Mouse (Mus musculus) hindbrain, embryonic 14.5 days (tissue): ENCODE measurements around the gene Taar8b. TPM values are rescaled to one million over a fixed set of nuclear protein-coding genes. Genes with fewer than 3 reads are reported as not detected.
"Not testable (repeated sequence)": the region's sequence is repeated elsewhere in the genome, so short reads cannot be mapped to it uniquely, and the experiment has no call there.

Source experiments
- ATAC-seq: fragments of 200-750 bp; cut with Nextera tagmentation; 2 replicates; pipeline ENCODE4 v1.8.0; 2017; ENCODE audit warnings: moderate number of reproducible peaks, mild to moderate bottlenecking, moderate TSS enrichment, moderate library complexity; ENCODE audit not compliant: low FRiP score
- DNase-seq: peaks from one replicate; pipeline ENCODE4 v3.0.0-alpha.2; 2015; ENCODE audit warnings: low spot score
- H3K27ac ChIP-seq: fragments of 300-500 bp; sonication (generic); 2 replicates; pipeline ENCODE4 v1.5.1; 2014; ENCODE audit warnings: mild to moderate bottlenecking, moderate library complexity
- H3K27me3 ChIP-seq: fragments of 300-500 bp; sonication (generic); 2 replicates; pipeline ENCODE4 v1.6.1; 2014; ENCODE audit warnings: mild to moderate bottlenecking, low read length, mixed read lengths; ENCODE audit not compliant: control insufficient read depth, insufficient read depth
- H3K36me3 ChIP-seq: fragments of 300-500 bp; sonication (generic); replicated peaks from 2 replicates; pipeline ENCODE4 v1.6.1; 2014; ENCODE audit not compliant: control insufficient read depth, insufficient read depth
- H3K4me1 ChIP-seq: fragments of 300-500 bp; sonication (generic); replicated peaks from 2 replicates; pipeline ENCODE4 v1.6.1; 2014; ENCODE audit warnings: antibody characterized with exemption, low read length, mixed read lengths; ENCODE audit not compliant: control insufficient read depth, insufficient read depth
- H3K4me2 ChIP-seq: fragments of 300-500 bp; sonication (generic); replicated peaks from 2 replicates; pipeline ENCODE4 v1.6.1; 2014; ENCODE audit warnings: mild to moderate bottlenecking, moderate library complexity
- H3K4me3 ChIP-seq: fragments of 300-500 bp; sonication (generic); replicated peaks from 2 replicates; pipeline ENCODE4 v1.5.1; 2014; ENCODE audit warnings: mild to moderate bottlenecking, low read length
- H3K9ac ChIP-seq: fragments of 300-500 bp; sonication (generic); 2 replicates; pipeline ENCODE4 v1.6.1; 2014
- H3K9me3 ChIP-seq: fragments of 300-500 bp; sonication (generic); 2 replicates; pipeline ENCODE4 v1.6.1; 2016; ENCODE audit warnings: low read length; ENCODE audit not compliant: control insufficient read depth
- WGBS: fragments of 180-500 bp; shearing (Covaris S2); extraction: QIAGEN DNeasy Blood & Tissue Kit; methylation state at CpG from one replicate; pipeline ENCODE4 v1.1.7; 2014; 5-methylcytosine and 5-hydroxymethylcytosine counted together
- polyA plus RNA-seq: library from polyadenylated mRNA; unstranded; fragments of >200 nt; fragmentation: Nextera tagmentation; extraction: Ambion mirVana; gene quantifications from 2 replicates; pipeline ENCODE4 v1.2.1, GENCODE M21; 2014

Gene Taar8b
- polyA plus RNA-seq, 1 experiment from 2014 or later, result not detected

- H3K9me3 ChIP-seq, result no peaks in the 10 kb centered on the region
- no peaks in the 10 kb centered on the region for H3K4me1 ChIP-seq
- ATAC-seq (no peak), DNase-seq (no peak)
- no peak overlapping the region for H3K9ac ChIP-seq
- H3K4me3 ChIP-seq, result no peak overlapping the region
- H3K4me2 ChIP-seq, result no peak overlapping the region
- no peaks in the 10 kb centered on the region for H3K27me3 ChIP-seq
- H3K36me3 ChIP-seq, result no peaks in the 10 kb centered on the region
- 67% methylated on average over 5 of the region's 5 CpGs for WGBS
- no peak overlapping the region for H3K27ac ChIP-seq
Observed at GRCm38 (mm10) chr10:24107747-24108146, 15.7 kb upstream of the Taar8b start.

DNA sequence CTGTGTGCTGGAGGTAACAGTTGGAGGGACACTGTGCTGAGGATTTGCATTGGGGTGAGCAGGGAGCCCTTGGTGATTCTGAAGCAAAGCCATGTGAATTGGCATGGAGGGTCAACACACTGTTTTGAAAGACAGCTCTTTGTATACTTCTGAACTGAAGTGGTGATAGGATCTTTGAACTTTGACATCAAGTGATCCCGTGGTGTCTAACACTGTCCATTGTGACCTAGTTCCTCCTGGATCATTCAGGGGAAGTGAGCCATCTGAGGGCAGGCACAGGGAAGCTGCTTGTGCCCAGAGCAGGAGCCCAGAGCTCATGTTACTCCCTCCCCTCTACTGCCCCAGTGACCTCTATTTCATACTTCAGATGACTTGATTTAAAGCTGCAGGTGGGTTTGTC, 11.2 kb upstream of the Taar8b start:
- not testable (repeated sequence) for ATAC-seq, H3K36me3 ChIP-seq, H3K9ac ChIP-seq, H3K9me3 ChIP-seq, H3K4me2 ChIP-seq, H3K27me3 ChIP-seq, H3K4me1 ChIP-seq, H3K27ac ChIP-seq, H3K4me3 ChIP-seq, DNase-seq
- 48% methylated on average over 1 of the region's 1 CpGs for WGBS

DNA sequence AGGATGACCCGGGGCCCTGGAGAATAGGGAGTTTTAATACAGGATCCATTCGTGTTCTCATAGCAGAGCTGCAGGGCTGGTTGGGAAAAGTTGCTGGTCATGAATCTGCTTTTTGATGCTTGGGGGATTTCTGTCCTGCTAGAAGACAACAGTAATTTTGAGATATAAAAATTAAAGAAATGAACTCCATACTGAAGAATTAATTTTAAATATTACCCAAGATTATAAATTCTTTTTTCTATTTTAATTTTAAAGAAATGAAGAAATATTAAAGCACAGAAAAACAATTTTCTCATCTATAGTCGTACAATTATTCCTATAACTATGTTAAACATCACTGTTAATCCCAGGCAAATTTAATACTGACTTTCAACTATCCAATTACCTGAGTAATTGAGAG, 9.7 kb upstream of the Taar8b start, which contains the start of gene Taar8c:
Gene Taar8c (minus strand): TSS at position 101 of the 400 bp plus-strand sequence.
- H3K9me3 ChIP-seq, H3K4me3 ChIP-seq, H3K9ac ChIP-seq, DNase-seq, H3K27me3 ChIP-seq, H3K27ac ChIP-seq, H3K36me3 ChIP-seq, ATAC-seq, H3K4me1 ChIP-seq, H3K4me2 ChIP-seq: not testable (repeated sequence)
- 91% methylated on average over 1 of the region's 3 CpGs for WGBS

- not testable (repeated sequence) for H3K9ac ChIP-seq, H3K9me3 ChIP-seq, H3K36me3 ChIP-seq, H3K27ac ChIP-seq, H3K27me3 ChIP-seq, H3K4me2 ChIP-seq, H3K4me3 ChIP-seq, ATAC-seq, H3K4me1 ChIP-seq, DNase-seq
- WGBS, result 65% methylated on average over 2 of the region's 2 CpGs
Observed at GRCm38 (mm10) chr10:24097010-24097409, 4.9 kb upstream of the Taar8b start.

GRCm38 (mm10) chr10:24087168-24087567, 4.9 kb downstream of the Taar8b start:
- Histone ChIP-seq H3K9ac (no peak overlapping the region), H3K27me3 (no peaks in the 10 kb centered on the region), H3K4me1 (no peaks in the 10 kb centered on the region), H3K36me3 (no peaks in the 10 kb centered on the region), H3K4me2 (no peak overlapping the region), H3K9me3 (no peaks in the 10 kb centered on the region), H3K4me3 (no peak overlapping the region), H3K27ac (no peak overlapping the region)
- DNase-seq (no peak), ATAC-seq (no peak)
- WGBS, result 89% methylated on average over 2 of the region's 2 CpGs

- H3K9ac ChIP-seq, result no peak overlapping the region
- H3K4me1 ChIP-seq, result no peaks in the 10 kb centered on the region
- no peaks in the 10 kb centered on the region for H3K27me3 ChIP-seq
- no peak for DNase-seq
- no peaks in the 10 kb centered on the region for H3K9me3 ChIP-seq
- 87% methylated on average over 5 of the region's 5 CpGs for WGBS
- no peak overlapping the region for H3K27ac ChIP-seq
- no peak overlapping the region for H3K4me2 ChIP-seq
- no peak overlapping the region for H3K4me3 ChIP-seq
- H3K36me3 ChIP-seq, result no peaks in the 10 kb centered on the region
- ATAC-seq, result no peak
Observed at GRCm38 (mm10) chr10:24086555-24086954, 5.5 kb downstream of the Taar8b start.

- H3K4me3 ChIP-seq, result no peak overlapping the region
- H3K27ac ChIP-seq, result no peak overlapping the region
- WGBS, result 55% methylated on average over 5 of the region's 5 CpGs
- H3K36me3 ChIP-seq, result no peaks in the 10 kb centered on the region
- ATAC-seq (no peak), DNase-seq (no peak)
- no peaks in the 10 kb centered on the region for H3K4me1 ChIP-seq
- no peak overlapping the region for H3K9ac ChIP-seq
- no peak overlapping the region for H3K4me2 ChIP-seq
- H3K27me3 ChIP-seq, result no peaks in the 10 kb centered on the region
- no peaks in the 10 kb centered on the region for H3K9me3 ChIP-seq
Observed at GRCm38 (mm10) chr10:24085936-24086335, 6.2 kb downstream of the Taar8b start.

DNA sequence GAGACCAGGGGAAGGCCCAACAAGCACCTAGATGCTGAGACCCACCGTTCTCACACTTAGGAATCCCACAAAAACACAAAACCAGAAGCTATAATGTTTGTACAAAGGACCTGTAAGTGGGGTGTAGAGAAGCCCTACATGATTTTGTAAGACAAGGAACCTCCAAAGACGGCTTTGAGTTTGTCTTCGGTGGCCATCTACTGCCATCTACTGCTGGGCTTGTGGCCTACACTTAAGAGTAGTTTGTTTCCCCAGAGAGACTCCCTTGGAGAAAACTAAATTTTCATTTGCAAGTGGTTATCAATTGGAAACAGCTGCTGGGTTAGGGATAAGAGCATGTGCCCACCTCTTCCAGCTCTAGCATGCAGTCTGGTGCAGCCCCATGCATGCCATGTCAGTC, 11.9 kb downstream of the Taar8b start:
- Histone ChIP-seq H3K4me1 (no peaks in the 10 kb centered on the region), H3K9me3 (no peaks in the 10 kb centered on the region), H3K27ac (no peak overlapping the region), H3K4me3 (no peak overlapping the region), H3K9ac (no peak overlapping the region), H3K4me2 (no peak overlapping the region), H3K27me3 (no peaks in the 10 kb centered on the region), H3K36me3 (no peaks in the 10 kb centered on the region)
- WGBS, result 44% methylated on average over 3 of the region's 3 CpGs
- DNase-seq (peak; percentile 62), ATAC-seq (no peak)

GRCm38 (mm10) chr10:24076200-24076599, 15.9 kb downstream of the Taar8b start, which contains the start of gene Taar8a:
Gene Taar8a, plus strand, starts transcription at chr10:24076500.
- H3K36me3 ChIP-seq, ATAC-seq, H3K9ac ChIP-seq, H3K4me1 ChIP-seq, H3K9me3 ChIP-seq, DNase-seq, H3K4me3 ChIP-seq, H3K4me2 ChIP-seq, H3K27me3 ChIP-seq, H3K27ac ChIP-seq: not testable (repeated sequence)
- WGBS, result 84% methylated on average over 2 of the region's 4 CpGs

GRCm38 (mm10) chr10:24074751-24075150, 17.3 kb downstream of the Taar8b start:
- H3K4me1 ChIP-seq, DNase-seq, H3K27me3 ChIP-seq, H3K36me3 ChIP-seq, H3K9ac ChIP-seq, H3K9me3 ChIP-seq, H3K4me3 ChIP-seq, H3K4me2 ChIP-seq, H3K27ac ChIP-seq, ATAC-seq: not testable (repeated sequence)
- 57% methylated on average over 2 of the region's 2 CpGs for WGBS
